Mouse (Mus musculus): ENCODE data around the gene Naa25. TPM values are rescaled to one million over a fixed set of nuclear protein-coding genes. Genes with fewer than 3 reads are reported as not detected.

Naa25 gene
- polyA plus RNA-seq, 1 experiment from 2014 or later, result 24.4 TPM

GRCm38 (mm10) chr5:121469566-121469965 lies 71.8 kb downstream of the Naa25 start:
- no peaks in the 10 kb centered on the region for H3K9me3 ChIP-seq (replicated peaks; ENCODE audit: low read length)
- WGBS, result 9% methylated on average over 3 of the region's 3 CpGs
- H3K4me2 ChIP-seq (ENCODE audit: low read length), result no peak overlapping the region
- no peaks in the 10 kb centered on the region for H3K4me1 ChIP-seq (replicated peaks; ENCODE audit: insufficient read depth, low read length)
- no peak overlapping the region for H3K9ac ChIP-seq (ENCODE audit: low read depth, low read length)
- H3K36me3 ChIP-seq (ENCODE audit: insufficient read depth, low read length), result no peaks in the 10 kb centered on the region
- no peak for TF ChIP-seq CTCF (IDR thresholded peaks at IDR 0.05; ENCODE audit: low read depth)
- no peaks in the 10 kb centered on the region for H3K27me3 ChIP-seq (ENCODE audit: insufficient read depth, low read length)
- H3K4me3 ChIP-seq (replicated peaks; ENCODE audit: low read depth, low read length), result no peak overlapping the region
- H3K27ac ChIP-seq, result no peak overlapping the region
- no peak for ATAC-seq (replicated peaks; ENCODE audit: low FRiP score, low read depth)
- DNase-seq (ENCODE audit: low spot score), result no peak

- H3K9me3 ChIP-seq (replicated peaks; ENCODE audit: low read length), result no peaks in the 10 kb centered on the region
- TF ChIP-seq CTCF (IDR thresholded peaks at IDR 0.05; ENCODE audit: low read depth), result no peak
- DNase-seq (ENCODE audit: low spot score) (no peak), ATAC-seq (replicated peaks; ENCODE audit: low FRiP score, low read depth) (no peak)
- H3K4me2 ChIP-seq (ENCODE audit: low read length), result no peak overlapping the region
- no peak overlapping the region for H3K27ac ChIP-seq
- H3K27me3 ChIP-seq (ENCODE audit: insufficient read depth, low read length), result no peaks in the 10 kb centered on the region
- WGBS, result 79% methylated on average over 2 of the region's 2 CpGs
- H3K9ac ChIP-seq (ENCODE audit: low read depth, low read length), result no peak overlapping the region
- no peaks in the 10 kb centered on the region for H3K4me1 ChIP-seq (replicated peaks; ENCODE audit: insufficient read depth, low read length)
- H3K4me3 ChIP-seq (replicated peaks; ENCODE audit: low read depth, low read length), result no peak overlapping the region
- H3K36me3 ChIP-seq (ENCODE audit: insufficient read depth, low read length), result no peaks in the 10 kb centered on the region
Observed at GRCm38 (mm10) chr5:121472411-121472810, 74.7 kb downstream of the Naa25 start.

- DNase-seq (ENCODE audit: low spot score) (no peak), ATAC-seq (replicated peaks; ENCODE audit: low FRiP score, low read depth) (no peak)
- no peaks in the 10 kb centered on the region for H3K36me3 ChIP-seq (ENCODE audit: insufficient read depth, low read length)
- no peaks in the 10 kb centered on the region for H3K9me3 ChIP-seq (replicated peaks; ENCODE audit: low read length)
- 56% methylated on average over 7 of the region's 7 CpGs for WGBS
- H3K27ac ChIP-seq, result no peak overlapping the region
- no peak overlapping the region for H3K4me2 ChIP-seq (ENCODE audit: low read length)
- no peak overlapping the region for H3K9ac ChIP-seq (ENCODE audit: low read depth, low read length)
- H3K4me1 ChIP-seq (replicated peaks; ENCODE audit: insufficient read depth, low read length), result no peaks in the 10 kb centered on the region
- no peak overlapping the region for H3K4me3 ChIP-seq (replicated peaks; ENCODE audit: low read depth, low read length)
- H3K27me3 ChIP-seq (ENCODE audit: insufficient read depth, low read length), result no peaks in the 10 kb centered on the region
- no peak for TF ChIP-seq CTCF (IDR thresholded peaks at IDR 0.05; ENCODE audit: low read depth)
Observed at GRCm38 (mm10) chr5:121474610-121475009, 76.9 kb downstream of the Naa25 start.

- H3K4me1 ChIP-seq (replicated peaks; ENCODE audit: insufficient read depth, low read length), result no peaks in the 10 kb centered on the region
- H3K4me2 ChIP-seq (ENCODE audit: low read length), result no peak overlapping the region
- WGBS, result 86% methylated on average over 1 of the region's 1 CpGs
- H3K27me3 ChIP-seq (ENCODE audit: insufficient read depth, low read length), result no peaks in the 10 kb centered on the region
- no peaks in the 10 kb centered on the region for H3K9me3 ChIP-seq (replicated peaks; ENCODE audit: low read length)
- ATAC-seq (replicated peaks; ENCODE audit: low FRiP score, low read depth) (no peak), DNase-seq (ENCODE audit: low spot score) (no peak)
- H3K27ac ChIP-seq, result no peak overlapping the region
- TF ChIP-seq CTCF (IDR thresholded peaks at IDR 0.05; ENCODE audit: low read depth), result no peak
- H3K36me3 ChIP-seq (ENCODE audit: insufficient read depth, low read length), result no peaks in the 10 kb centered on the region
- no peak overlapping the region for H3K4me3 ChIP-seq (replicated peaks; ENCODE audit: low read depth, low read length)
- no peak overlapping the region for H3K9ac ChIP-seq (ENCODE audit: low read depth, low read length)
Observed at GRCm38 (mm10) chr5:121476040-121476439, 78.3 kb downstream of the Naa25 start.

- DNase-seq (ENCODE audit: low spot score), result peak; percentile 87
- peak; percentile 86 for TF ChIP-seq CTCF (IDR thresholded peaks at IDR 0.05; ENCODE audit: low read depth)
- H3K27me3 ChIP-seq (ENCODE audit: insufficient read depth, low read length), result no peaks in the 10 kb centered on the region
- no peaks in the 10 kb centered on the region for H3K36me3 ChIP-seq (ENCODE audit: insufficient read depth, low read length)
- H3K9ac ChIP-seq (ENCODE audit: low read depth, low read length), result no peak overlapping the region
- ATAC-seq (replicated peaks; ENCODE audit: low FRiP score, low read depth), result no peak
- H3K9me3 ChIP-seq (replicated peaks; ENCODE audit: low read length), result no peaks in the 10 kb centered on the region
- no peak overlapping the region for H3K4me2 ChIP-seq (ENCODE audit: low read length)
- no peaks in the 10 kb centered on the region for H3K4me1 ChIP-seq (replicated peaks; ENCODE audit: insufficient read depth, low read length)
- H3K27ac ChIP-seq, result no peak overlapping the region
- WGBS, result 32% methylated on average over 3 of the region's 3 CpGs
- H3K4me3 ChIP-seq (replicated peaks; ENCODE audit: low read depth, low read length), result no peak overlapping the region
Observed at GRCm38 (mm10) chr5:121477680-121478079, 79.9 kb downstream of the Naa25 start.

- Histone ChIP-seq H3K4me3 (replicated peaks; ENCODE audit: low read depth, low read length) (no peak overlapping the region), H3K4me2 (ENCODE audit: low read length) (no peak overlapping the region), H3K27ac (no peak overlapping the region), H3K9ac (ENCODE audit: low read depth, low read length) (no peak overlapping the region), H3K9me3 (replicated peaks; ENCODE audit: low read length) (no peaks in the 10 kb centered on the region), H3K36me3 (ENCODE audit: insufficient read depth, low read length) (no peaks in the 10 kb centered on the region), H3K4me1 (replicated peaks; ENCODE audit: insufficient read depth, low read length) (no peaks in the 10 kb centered on the region), H3K27me3 (ENCODE audit: insufficient read depth, low read length) (no peaks in the 10 kb centered on the region)
- ATAC-seq (replicated peaks; ENCODE audit: low FRiP score, low read depth) (no peak), DNase-seq (ENCODE audit: low spot score) (no peak)
- 80% methylated on average over 5 of the region's 5 CpGs for WGBS
- no peak for TF ChIP-seq CTCF (IDR thresholded peaks at IDR 0.05; ENCODE audit: low read depth)
Observed at GRCm38 (mm10) chr5:121484801-121485200, 87.1 kb downstream of the Naa25 start.

GRCm38 (mm10) chr5:121493305-121493704 lies 95.6 kb downstream of the Naa25 start:
- 69% methylated on average over 8 of the region's 8 CpGs for WGBS
- ATAC-seq (replicated peaks; ENCODE audit: low FRiP score, low read depth) (no peak), DNase-seq (ENCODE audit: low spot score) (no peak)
- Histone ChIP-seq H3K4me2 (ENCODE audit: low read length) (no peak overlapping the region), H3K9ac (ENCODE audit: low read depth, low read length) (no peak overlapping the region), H3K36me3 (ENCODE audit: insufficient read depth, low read length) (no peaks in the 10 kb centered on the region), H3K27me3 (ENCODE audit: insufficient read depth, low read length) (no peaks in the 10 kb centered on the region), H3K9me3 (replicated peaks; ENCODE audit: low read length) (no peaks in the 10 kb centered on the region), H3K4me3 (replicated peaks; ENCODE audit: low read depth, low read length) (no peak overlapping the region), H3K4me1 (replicated peaks; ENCODE audit: insufficient read depth, low read length) (no peaks in the 10 kb centered on the region), H3K27ac (no peak overlapping the region)
- TF ChIP-seq CTCF (IDR thresholded peaks at IDR 0.05; ENCODE audit: low read depth), result no peak

Other genes starting within 250 kb of the Naa25 start
- 20.0 and 20.8 TPM in 2 replicates for gene Ptpn11, start 206.5 kb upstream of the Naa25 start, polyA plus RNA-seq (2015; fragmentation: Nextera tagmentation; extraction: Ambion mirVana)
- 655 and 681 TPM in 2 replicates for gene Rpl6, start 193.5 kb upstream of the Naa25 start, polyA plus RNA-seq (2015; fragmentation: Nextera tagmentation; extraction: Ambion mirVana)
- 2.0 and 2.9 TPM in 2 replicates for gene Hectd4, start 177.7 kb upstream of the Naa25 start, polyA plus RNA-seq (2015; fragmentation: Nextera tagmentation; extraction: Ambion mirVana)
- gene Trafd1, start 12.3 kb upstream of the Naa25 start, polyA plus RNA-seq (2015; fragmentation: Nextera tagmentation; extraction: Ambion mirVana), result 47.3 and 54.6 TPM in 2 replicates
- 32.7 and 36.8 TPM in 2 replicates for gene Tmem116, start 54.0 kb downstream of the Naa25 start, polyA plus RNA-seq (2015; fragmentation: Nextera tagmentation; extraction: Ambion mirVana)
- 190 and 195 TPM in 2 replicates for gene Erp29, start 54.6 kb downstream of the Naa25 start, polyA plus RNA-seq (2015; fragmentation: Nextera tagmentation; extraction: Ambion mirVana)
- 0.12 and 0.28 TPM in 2 replicates for gene Adam1b, start 105.5 kb downstream of the Naa25 start, polyA plus RNA-seq (2015; fragmentation: Nextera tagmentation; extraction: Ambion mirVana)
- gene Adam1a, start 147.5 kb downstream of the Naa25 start, polyA plus RNA-seq (2015; fragmentation: Nextera tagmentation; extraction: Ambion mirVana), result 0.72 and 1.0 TPM in 2 replicates
- gene Gm42878, start 147.5 kb downstream of the Naa25 start, polyA plus RNA-seq (2015; fragmentation: Nextera tagmentation; extraction: Ambion mirVana), result 0.32 TPM in 1 of 2 replicates, not detected in the other
- gene Mapkapk5, start 148.0 kb downstream of the Naa25 start, polyA plus RNA-seq (2015; fragmentation: Nextera tagmentation; extraction: Ambion mirVana), result 35.5 and 40.2 TPM in 2 replicates
- 203 and 226 TPM in 2 replicates for gene Aldh2, start 195.9 kb downstream of the Naa25 start, polyA plus RNA-seq (2015; fragmentation: Nextera tagmentation; extraction: Ambion mirVana)
- gene Acad12, start 221.0 kb downstream of the Naa25 start, polyA plus RNA-seq (2015; fragmentation: Nextera tagmentation; extraction: Ambion mirVana), result 3.8 and 5.0 TPM in 2 replicates

All from kidney, postnatal 0 days (tissue).